Mouse (Mus musculus) liver, embryonic 14.5 days (tissue): ENCODE measurements at regions not wholly inside any gene's neighbourhood (a gene's known extent, or its start where the extent isn't known, plus 50 kb on each side); places are given as distances from the start of the nearest gene placed in this dataset.

ENCODE experiments used
- CTCF ChIP-seq: IDR thresholded peaks from 2 replicates; pipeline ENCODE4 v1.5.1; 2016; ENCODE audit warnings: antibody characterized with exemption, low read depth, control low read depth
- EP300 ChIP-seq: IDR thresholded peaks from 2 replicates; pipeline ENCODE4 v1.6.1; 2016; ENCODE audit warnings: antibody characterized with exemption, low read depth

GRCm38 (mm10) chr6:112091125-112091763 lies 182.3 kb upstream of the Lmcd1 start:
- TF ChIP-seq EP300 (no peak), CTCF (no peak)
